Mouse (Mus musculus) heart, postnatal 36 days (tissue): ENCODE results near the gene Psma1. TPM values are rescaled to one million over a fixed set of nuclear protein-coding genes. Genes with fewer than 3 reads are reported as not detected.

Experiments used
- DNase-seq, 2 experiments: peaks; one replicate each; pipeline ENCODE4 v3.0.0; 2021 to 2022
- intact Hi-C: fragments of 180-260 bp; cut with DNase I; formaldehyde crosslinking; loops from one replicate; pipeline ENCODE4 v1.15.1; 2025
- total RNA-seq, 2 experiments: library from RNA; stranded (reverse); gene quantifications; 2 replicates each; pipeline ENCODE4 v1.2.3; 2021

Gene Psma1
- 100 to 1,000 TPM; 134 to 146 TPM for total RNA-seq

DNA sequence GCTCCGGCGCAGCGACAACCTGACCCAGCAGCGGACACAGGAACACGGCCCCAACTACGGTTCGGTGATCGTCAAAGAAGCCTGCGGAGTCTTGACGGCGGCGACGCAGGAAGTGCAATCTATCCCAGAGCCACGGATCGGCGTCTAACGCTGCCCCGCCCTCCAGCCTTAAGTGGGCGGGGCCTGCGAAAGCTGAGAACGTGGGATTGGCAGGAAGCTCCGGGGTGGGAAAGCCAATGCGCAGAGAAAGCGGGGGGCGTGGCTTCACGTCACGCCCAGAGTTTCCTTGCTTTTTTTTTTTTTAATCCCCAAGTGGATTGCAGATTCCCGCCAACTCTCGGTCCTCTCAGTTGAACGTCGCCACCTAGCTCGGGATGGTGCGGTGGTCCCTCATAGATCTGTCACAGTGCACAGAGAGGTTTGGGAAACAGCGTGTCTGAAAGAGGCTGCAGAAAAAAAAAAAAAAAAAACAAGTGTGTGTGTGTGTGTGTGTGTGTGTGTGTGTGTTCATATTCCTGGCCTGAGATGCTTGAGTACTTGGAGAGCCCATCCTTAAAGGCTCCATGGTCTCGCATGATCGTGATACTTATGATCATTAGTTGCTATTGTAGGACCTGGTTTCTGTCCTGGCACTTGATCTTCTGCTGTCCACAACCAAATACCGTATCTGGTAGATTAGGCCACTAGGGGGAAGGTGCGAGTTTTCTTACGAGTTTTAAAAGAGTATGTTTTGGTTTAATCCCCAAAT is at the start of gene Psma1:
Gene Psma1 (minus strand): TSS at position 114 of the 748 bp plus-strand sequence.
- DNase-seq = peak; percentile 95 to 99
- intact Hi-C loops = loop anchor here (2.0 to 10.0 kb wide), 4 partner anchors 139 to 359 kb away; partner anchors contain the start of genes Calca, Pde3b and Rras2

DNA sequence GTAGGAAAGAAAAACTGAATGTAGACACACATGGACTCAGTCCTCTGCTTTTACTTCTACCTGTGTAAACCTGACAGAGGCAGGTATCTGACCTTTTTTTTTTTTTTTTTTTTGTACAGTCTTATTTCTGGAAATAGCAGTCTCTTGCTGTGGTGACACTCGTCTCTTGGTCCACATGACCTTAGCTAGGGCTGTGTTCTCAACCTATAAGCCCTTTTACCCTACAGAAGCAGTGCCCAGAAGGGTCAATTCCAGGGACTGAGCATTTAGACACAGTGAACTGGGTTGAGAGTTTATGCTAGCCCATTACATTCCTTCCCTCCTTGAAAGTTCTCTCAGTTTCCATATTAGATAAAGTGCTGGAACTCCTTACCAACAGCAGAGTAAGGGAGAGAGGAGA is 47.6 kb upstream of the Psma1 start:
- intact Hi-C loops = no loop called here
- DNase-seq = no peak

DNA sequence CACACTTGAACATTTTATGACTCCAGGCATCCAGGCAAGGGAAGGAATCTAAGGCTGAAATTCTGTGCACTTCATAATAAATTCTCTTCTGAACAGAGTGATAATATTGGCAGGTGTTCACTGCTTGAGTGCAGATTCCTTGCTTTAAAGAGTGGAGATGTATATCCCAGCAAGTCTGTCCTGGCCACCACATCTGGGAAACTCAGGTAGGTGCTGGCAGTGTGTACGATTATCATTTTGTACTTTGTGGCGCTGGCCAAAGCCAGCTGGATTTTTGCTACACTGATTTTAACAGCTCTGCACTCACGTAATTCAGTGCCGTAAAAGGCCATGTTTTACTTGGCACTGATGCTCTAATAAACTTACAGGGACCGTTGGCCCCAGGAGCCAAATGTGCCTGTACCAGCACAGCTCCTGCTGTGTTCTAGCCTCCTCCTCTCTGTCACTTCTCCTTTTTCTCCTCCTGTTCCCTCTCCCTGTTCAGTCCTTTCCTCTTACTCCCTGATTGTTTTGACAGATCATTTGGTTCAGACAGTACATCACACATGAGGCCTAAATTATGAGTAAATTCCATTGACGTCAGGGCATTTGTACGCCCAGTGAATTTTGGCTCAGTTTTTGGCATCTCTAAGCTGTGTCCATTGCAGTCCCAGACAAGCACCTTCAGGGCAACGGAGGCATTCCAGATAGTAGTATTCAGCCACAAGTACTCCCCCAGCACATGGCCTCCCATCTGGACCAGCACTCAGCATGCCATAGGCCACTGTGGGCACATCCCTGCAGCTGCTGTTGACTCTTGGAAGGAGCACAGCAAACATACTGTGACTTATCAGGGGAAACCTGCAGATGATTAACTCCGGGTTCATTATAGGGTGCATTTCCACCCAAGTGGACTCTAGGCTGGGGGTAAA is 46.9 kb upstream of the Psma1 start:
- intact Hi-C loops = no loop called here
- peak; percentile 17 to 26 for DNase-seq

DNA sequence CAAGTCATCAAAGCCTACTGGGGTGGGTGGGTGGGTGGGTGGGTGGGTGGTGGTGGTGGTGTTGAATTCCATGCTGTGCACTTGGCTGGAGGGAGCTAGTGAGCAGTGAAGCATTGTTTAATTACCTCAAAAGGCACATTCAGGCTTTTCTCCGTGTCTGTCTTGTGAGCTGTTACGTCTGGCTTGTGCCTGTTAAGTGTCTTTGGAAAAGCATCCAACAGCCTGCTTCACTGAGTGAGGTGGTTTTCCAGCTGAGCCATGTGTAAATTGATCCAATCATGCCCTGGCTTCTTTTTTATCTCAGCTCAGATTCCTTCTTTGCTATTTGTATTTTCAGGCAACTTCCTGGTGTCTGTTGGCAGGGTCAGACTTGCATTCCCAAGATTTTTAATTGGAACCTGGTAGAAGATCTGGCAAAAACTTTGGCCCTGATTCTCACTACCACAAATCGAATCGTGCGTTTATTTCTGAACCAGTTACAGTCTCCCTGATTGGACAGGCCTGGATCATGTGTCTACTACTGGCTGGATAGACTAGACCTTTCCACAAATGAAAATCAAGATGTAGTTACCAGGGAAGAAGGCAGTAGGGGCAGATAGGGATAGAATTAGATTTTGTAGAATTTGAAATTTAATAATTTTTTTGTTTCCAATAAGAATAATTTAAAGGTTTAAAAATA is 45.9 kb upstream of the Psma1 start:
- no peak for DNase-seq
- intact Hi-C loops = no loop called here

DNA sequence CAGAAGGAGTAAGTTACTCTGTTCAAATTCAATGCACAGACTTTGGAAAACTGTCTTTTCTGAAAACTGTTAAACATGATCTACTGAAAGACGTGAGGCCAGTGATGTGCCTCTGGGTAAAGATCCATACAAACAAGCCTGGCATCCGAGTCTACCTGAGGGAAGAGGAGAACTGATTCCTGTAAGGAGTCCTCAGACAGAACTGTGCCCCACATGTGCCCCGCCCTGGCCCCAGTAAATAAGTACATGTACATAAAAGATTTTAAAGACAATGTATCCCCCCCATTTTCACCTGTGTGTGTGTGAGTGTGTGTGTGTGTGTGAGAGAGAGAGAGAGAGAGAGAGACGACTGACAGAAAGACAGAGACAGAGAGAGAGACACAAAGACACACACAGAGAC is 42.0 kb upstream of the Psma1 start:
- no peak for DNase-seq
- intact Hi-C loops = loop anchor here (5.0 kb wide), 1 partner anchor 36 kb away; no protein-coding TSS in a partner anchor

DNA sequence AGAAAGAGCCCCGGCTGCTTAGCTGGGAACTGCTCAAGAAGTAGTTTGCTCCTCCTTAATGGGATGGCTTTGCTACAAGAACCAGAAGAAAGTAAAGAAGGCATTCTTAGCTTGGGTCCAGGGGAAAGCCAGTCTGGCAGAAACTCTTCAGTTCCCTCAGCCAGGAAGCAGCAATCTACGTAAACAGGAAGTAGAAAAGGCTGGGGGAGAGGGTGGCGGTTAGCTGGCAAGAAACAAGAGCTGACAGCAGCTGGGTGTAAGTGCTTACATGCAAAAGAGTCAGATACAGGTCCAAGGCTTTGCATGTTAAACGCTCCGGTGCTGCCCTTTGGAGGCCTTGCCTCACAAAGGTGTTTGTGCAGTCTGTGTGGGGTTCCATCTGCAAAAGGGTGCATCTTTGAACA is 41.5 kb upstream of the Psma1 start:
- DNase-seq = peak; percentile 53
- intact Hi-C loops = loop anchor here (5.0 kb wide), 1 partner anchor 35 kb away; no protein-coding TSS in a partner anchor

DNA sequence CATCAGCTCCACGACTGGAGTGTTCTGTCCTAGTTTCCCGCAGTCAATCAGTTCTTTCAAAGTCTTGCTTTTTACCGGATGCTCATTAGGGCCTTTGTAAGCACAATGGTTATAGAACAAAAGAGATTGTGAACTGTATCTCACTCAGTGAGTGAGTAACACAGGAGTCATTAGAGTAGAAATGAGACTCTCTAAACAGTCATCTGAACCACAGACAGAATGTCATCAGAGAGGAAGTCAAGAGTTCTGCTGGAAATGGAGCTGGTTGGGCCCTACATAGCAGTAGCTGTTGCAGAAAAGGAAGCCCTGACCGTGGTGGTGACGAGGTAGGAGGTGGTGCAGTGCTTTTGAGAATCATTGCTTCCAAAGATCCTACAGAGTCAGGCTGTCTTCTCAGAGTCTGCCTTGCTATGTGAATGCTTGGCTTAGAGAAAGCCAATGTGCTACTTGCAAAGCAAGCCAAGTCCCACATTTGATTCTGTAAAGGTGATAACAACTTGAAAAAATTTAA is 40.5 kb upstream of the Psma1 start:
- DNase-seq = peak; percentile 14 to 22
- intact Hi-C loops = loop anchor here (5.0 kb wide), 1 partner anchor 34 kb away; no protein-coding TSS in a partner anchor

DNA sequence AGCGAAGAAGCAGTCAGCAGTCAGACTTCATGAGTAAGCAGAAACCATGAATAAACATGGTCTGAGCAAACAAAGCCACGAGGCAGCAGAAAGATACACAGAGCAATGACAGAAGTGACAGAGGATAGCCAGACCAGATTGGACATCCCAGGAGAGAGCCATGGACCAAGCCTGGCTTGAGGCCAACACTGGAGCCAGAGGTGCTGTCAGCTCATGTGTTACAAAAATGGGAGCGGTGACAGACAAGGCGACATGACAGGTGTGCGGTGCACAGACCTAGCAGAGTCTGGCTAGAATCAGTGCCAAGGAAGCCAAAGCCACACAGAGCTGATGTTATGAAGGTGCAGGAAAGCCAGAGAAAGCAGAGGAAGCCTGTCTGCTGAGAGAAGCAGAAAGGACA is 35.3 kb upstream of the Psma1 start:
- no peak for DNase-seq
- intact Hi-C loops = no loop called here

DNA sequence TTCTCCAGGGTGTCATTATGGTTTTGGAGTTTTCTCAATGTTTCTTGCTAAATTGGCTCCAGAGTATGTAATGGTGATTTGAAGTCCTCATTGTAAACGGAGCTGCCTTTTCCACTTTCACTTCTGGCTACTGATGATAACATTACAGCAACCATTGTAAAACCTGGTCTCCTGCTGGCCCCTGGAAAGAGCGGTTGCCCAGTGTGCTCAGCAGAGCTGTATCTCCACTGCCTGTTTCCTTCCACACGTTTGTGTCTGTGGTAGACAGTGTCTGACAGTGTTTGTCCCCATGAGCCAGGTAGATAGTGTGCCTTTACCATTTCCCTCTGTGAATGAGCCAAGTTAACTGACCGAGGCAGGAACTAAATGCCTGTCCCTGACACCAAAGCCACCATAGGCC is 33.1 kb upstream of the Psma1 start:
- no peak for DNase-seq
- intact Hi-C loops = no loop called here

DNA sequence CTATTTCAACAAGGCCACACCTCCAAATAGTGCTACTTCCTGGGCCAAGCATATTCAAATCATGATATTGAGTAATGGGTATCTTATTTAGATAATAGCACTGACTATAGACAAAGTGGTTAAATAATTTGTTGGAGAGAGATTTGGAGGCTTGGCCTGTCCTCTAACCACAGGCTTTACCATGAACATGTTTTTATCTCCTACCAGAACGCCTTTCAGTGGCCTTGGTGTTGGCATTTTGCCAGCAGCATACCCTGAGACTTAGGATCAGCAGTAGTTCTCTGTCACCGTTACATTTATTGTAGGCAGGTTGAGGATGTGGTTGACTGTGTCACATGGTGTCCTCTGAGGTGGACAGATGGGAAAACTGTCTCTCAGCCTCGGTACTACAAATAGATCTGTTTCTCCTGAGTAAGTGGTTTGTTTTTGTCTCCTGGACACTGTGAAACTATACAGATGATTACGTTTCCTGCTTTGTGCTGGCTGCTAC is 25.4 kb upstream of the Psma1 start:
- no peak for DNase-seq
- intact Hi-C loops = no loop called here

DNA sequence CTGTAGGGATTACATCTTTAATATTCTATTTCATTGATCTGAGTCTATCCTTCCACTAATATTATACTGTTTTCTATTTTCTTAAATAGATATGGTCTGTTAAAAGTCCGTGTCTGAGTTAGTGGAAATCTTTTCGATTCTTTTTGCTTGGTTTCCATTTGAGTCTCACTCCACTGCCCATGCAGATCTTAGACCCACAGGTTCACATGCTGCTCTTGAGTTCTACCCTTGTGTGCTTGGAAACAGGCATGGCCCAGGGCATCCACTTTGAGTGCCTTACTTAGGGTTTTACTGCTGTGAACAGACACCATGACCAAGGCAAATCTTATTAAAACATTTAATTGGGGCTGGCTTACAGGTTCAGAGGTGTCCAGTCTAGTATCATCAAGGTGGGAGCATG is 24.9 kb upstream of the Psma1 start:
- DNase-seq = no peak
- intact Hi-C loops = no loop called here

DNA sequence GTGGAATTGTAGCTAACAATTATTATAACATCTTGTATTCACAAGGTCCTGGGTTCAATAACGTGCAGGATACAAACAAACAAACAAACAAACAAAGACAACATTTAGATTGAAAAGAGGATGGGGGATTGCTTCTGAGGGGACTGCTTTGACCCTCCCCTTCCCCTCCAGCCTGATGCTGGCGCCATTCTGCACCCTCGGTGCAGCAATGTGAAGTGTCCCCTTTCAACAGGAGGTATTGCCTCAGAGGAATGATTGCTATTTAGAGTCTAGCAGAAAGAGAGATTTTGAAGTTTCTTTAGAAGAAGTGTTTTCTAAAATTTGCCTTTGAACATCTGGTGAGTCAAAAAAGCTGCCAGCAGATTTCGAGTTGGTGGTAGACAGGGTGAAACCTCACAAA is 23.3 kb upstream of the Psma1 start:
- intact Hi-C loops = no loop called here
- no peak for DNase-seq

DNA sequence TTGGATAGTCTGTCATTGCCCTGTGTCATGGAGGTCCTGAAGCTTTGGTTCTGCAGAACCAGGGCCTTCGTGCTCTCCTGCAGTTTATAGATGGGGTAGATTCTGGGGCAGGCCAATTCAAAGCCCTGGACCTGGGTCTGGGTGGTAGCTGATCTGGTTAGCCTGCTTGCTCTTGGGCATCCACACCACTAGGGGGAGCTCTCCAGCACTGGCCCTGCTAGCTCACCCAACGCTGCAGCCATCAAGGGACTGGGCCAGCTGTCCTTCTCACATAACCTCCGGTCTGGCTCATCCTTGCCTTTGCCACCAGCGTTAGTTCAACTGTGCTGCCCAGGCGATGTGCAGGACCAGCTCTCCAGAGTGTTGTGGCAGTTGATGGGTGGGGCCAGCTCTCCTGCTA is 18.8 kb upstream of the Psma1 start:
- DNase-seq = no peak
- intact Hi-C loops = loop anchor here (5.0 kb wide), 1 partner anchor 123 kb away; the partner anchor contains the start of gene Pde3b

DNA sequence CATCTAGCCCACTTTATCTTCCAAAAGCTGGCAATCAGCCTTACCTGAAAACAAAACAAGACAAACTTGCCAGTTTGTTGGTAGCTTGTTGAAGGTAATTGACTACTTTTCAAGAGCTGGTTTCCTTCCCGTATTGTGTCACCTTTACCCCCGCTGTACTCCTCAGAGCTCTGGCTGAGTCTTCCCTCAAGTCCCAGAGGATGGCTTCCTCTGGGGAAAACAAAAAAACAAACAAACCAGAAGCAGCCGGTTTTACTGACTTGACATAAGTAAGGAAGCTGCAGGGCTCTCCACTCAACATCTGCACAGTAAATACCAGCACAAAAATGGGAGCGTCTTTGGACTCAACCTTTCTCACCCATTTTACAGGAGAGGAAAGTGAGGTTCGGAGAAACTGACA is 18.0 kb upstream of the Psma1 start:
- intact Hi-C loops = loop anchor here (5.0 kb wide), 1 partner anchor 123 kb away; the partner anchor contains the start of gene Pde3b
- no peak for DNase-seq

DNA sequence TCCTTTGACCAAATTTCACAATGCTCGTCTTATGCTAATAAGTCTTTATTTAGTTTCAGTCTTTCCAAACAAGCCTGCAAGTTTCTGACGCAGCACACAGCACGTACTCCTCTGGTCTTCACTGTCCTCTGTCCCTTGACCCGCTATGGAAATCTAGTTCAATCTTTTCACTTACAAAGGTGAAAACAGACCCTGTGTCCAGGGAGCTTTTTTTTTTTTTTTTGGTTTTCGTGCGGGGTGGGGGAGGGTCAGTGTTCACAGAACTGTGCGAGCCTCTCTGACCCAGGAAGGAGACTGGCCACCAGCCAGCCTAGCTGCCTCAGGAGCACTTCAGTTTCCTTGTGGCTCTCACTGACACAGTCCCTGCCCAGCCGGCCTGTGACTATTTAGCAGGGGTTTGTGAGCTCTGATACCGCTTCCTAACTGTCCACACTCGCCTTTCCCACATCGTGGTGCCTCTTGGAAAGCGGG is 16.6 kb upstream of the Psma1 start:
- intact Hi-C loops = loop anchor here (5.0 kb wide), 1 partner anchor 125 kb away; the partner anchor contains the start of gene Pde3b
- peak; percentile 81 to 82 for DNase-seq

DNA sequence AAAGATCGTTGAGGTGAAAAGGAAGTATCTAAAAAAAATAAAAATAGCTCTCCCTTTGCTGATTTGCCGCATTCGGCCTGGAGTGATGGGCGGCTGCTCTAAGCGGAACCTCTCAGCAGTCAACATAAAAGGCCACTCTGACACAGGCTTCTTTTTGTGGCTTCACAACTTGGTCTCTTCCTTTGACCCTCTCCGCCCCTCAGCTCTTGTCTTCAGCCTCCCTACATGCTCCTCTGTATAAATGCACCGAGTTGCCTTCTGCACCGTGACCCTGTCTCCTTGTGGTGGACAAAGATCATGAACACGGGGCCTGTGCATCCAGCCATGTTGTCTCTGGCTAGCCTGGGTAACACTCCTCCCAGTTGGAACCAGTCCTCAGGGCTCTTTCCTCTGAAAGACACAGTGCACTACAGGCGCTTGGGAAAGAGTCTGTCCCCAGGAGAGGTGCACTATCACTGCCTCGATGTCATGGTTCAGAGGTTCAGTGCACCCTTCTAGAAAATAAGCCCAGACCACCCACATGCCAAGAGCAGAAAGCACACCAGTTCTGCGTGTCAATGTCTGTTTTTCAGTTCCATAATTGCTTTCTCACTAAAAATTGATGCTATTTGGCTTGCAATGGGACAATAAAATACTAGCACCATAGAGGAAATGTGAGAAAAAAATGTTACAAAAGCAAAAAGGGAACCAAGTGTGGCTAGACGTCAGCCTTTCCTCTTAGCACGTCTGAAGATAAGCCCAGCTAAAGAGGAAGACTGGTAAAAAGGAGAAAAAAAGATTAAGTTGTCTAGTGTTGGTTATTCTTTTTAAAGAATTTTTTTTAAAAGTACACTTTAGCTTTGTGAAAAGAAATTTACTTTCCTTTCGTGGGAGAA is 15.8 kb upstream of the Psma1 start:
- DNase-seq = peak; percentile 36 to 41
- intact Hi-C loops = loop anchor here (5.0 kb wide), 1 partner anchor 126 kb away; the partner anchor contains the start of gene Pde3b

DNA sequence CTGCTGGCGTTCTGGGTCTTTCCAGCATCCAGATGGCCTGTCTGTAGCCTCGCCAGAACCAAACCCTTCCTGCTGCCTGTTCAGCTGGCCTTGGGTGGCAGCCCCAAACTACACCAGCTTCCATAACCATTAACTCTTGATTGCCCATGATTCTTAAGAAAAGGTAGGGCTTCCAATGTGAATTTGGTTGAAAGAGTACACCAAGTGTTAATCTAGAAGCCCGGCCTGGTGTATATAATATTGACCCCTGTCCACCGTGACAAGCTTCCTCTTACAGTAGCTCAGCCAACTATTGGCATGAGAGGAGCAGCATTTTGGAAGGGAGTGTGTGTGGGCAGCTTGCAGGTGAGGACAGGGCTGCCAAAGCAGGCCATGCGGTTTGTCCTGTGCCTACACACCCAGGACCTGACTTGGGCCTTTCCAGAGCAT is 14.2 kb upstream of the Psma1 start:
- intact Hi-C loops = loop anchor here (5.0 kb wide), 1 partner anchor 127 kb away; the partner anchor contains the start of gene Pde3b
- no peak for DNase-seq

DNA sequence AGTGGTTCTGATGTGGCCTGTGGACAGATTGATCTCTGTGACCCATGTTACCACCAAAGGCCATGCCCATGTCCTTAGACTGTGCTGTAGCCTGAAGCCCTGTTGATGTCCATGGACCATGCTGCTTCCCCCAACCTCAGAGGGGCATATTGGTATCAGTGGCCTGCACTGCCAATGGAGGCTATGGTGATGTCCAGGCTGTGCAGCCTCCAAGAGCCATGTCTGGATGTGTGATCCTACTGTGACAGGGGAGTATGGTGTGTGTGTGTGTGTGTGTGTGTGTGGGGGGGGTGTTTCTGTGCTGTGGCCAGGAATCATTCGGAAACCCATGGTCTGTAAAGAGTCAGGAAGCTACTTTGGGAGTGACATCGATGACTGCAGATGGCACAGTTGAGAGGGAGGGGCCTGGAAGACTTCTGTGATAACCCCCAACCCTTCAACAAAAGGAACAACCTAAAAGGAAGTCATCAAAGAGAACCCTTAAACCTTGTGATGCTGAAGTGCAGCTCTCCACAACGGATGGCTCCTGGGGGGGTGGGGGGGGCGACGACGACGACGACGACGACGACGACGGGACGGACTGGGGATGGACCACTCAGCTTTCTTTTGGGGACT is 8.5 kb upstream of the Psma1 start:
- intact Hi-C loops = loop anchor here (5.0 kb wide), 3 partner anchors 33 to 278 kb away; partner anchors contain the start of gene Cyp2r1
- no peak for DNase-seq
